ENCODE assay signal across 9 mouse cellular contexts in genomic region chr10:97793804-97794203, GRCm38 (mm10).
"Had no signal": no experiment of that assay in that cellular context is flagged by ENCODE, and none has a peak within 500 bp of the region (broad histone marks: within the 10 kb centered on the region; RNA-seq: fewer than 3 reads in every experiment).

No protein-coding gene starts in this region.

- DNase-seq: kidney, adult 8-10 months; kidney, postnatal 25 days; liver; liver, embryonic 13.5 days; liver, postnatal 0 days; lung, postnatal 14 days; right cerebral cortex, postnatal 4 days; spleen, adult 18-20 months; thymus, postnatal 4 days had no signal
